Mouse (Mus musculus) gastrocnemius, adult 2 months (tissue): ENCODE measurements at regions not wholly inside any gene's neighbourhood (a gene's known extent, or its start where the extent isn't known, plus 50 kb on each side); places are given as distances from the start of the nearest gene placed in this dataset.
A peak's percentile ranks its signal among the peaks of the same experiment; 100 is the strongest.

ENCODE experiments used
- DNase-seq: peaks from one replicate; pipeline ENCODE4 v3.0.0; 2022
- H3K27ac ChIP-seq: fragments of 200-600 bp; 2 replicates; pipeline ENCODE4 v1.8.1; 2022; ENCODE audit warnings: mild to moderate bottlenecking
- H3K4me3 ChIP-seq: fragments of 200-600 bp; 2 replicates; pipeline ENCODE4 v1.8.1; 2022; ENCODE audit warnings: mild to moderate bottlenecking, moderate library complexity
- CTCF ChIP-seq: fragments of 200-600 bp; IDR thresholded peaks from 2 replicates; pipeline ENCODE4 v1.8.1; 2022; ENCODE audit warnings: antibody characterized with exemption, mild to moderate bottlenecking, moderate library complexity
- intact Hi-C: fragments of 180-260 bp; cut with DNase I; formaldehyde crosslinking; loops from one replicate; pipeline ENCODE4 v1.15.1; 2025

DNA sequence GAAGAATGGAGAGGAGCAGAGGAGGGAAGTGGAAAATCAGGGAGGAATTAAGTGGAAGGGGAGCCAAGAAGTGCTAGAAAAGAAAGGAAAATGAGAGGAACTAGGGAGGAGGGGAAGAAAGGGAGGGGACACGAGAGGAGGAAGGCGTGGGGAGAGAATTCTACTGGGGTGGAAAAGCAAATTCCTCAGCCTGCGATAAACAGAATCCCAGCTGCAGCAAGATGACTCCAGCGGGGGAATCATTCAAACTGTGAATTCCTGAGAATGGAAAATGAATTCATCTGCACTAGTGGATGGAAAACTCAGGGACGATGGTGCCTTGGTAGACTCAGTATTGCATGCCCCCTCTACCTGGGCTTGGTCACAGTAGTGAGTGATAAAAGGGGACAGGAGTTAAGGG is 322.6 kb downstream of the Bcor start:
- Histone ChIP-seq H3K27ac (peak overlapping the region; percentile 59), H3K4me3 (no peak overlapping the region; the same call in 1 of the 2 replicates)
- intact Hi-C loops: loop anchor here (10.0 kb wide), 2 partner anchors 167 to 237 kb away; no protein-coding TSS in a partner anchor
- DNase-seq: no peak
- TF ChIP-seq CTCF: no peak

DNA sequence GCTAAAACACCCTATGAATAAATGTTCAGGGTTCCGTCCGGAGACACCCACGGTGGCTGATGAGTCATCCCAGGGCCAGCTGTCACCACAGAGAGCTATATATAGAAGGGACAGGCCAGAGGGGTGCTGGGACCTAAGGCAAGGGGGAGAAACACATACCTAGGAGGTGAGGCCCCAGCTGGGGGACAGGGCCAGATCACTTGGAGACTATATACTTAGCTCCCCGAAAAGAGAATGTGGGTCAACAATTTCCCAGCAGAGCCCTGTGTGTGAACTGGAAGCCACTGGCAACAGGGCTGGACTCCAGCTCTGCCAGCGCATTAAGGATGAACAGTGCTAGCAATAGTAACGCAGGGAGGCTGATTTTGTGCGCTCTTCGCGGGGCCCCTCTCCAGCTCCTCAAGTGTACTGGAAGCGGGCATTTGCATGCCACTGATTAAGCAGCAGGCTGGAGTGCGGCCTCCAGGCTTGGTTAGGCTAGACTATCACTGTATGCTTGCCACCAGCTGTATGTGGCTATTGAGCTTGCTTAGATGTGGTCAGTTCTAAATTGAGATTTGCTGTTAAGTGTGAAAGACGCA is 320.4 kb downstream of the Bcor start:
- H3K4me3 ChIP-seq: no peak overlapping the region
- intact Hi-C loops: loop anchor here (10.0 kb wide), 2 partner anchors 165 to 235 kb away; no protein-coding TSS in a partner anchor
- peak; percentile 65 for DNase-seq
- no peak for TF ChIP-seq CTCF
- H3K27ac ChIP-seq: peak overlapping the region; percentile 85

DNA sequence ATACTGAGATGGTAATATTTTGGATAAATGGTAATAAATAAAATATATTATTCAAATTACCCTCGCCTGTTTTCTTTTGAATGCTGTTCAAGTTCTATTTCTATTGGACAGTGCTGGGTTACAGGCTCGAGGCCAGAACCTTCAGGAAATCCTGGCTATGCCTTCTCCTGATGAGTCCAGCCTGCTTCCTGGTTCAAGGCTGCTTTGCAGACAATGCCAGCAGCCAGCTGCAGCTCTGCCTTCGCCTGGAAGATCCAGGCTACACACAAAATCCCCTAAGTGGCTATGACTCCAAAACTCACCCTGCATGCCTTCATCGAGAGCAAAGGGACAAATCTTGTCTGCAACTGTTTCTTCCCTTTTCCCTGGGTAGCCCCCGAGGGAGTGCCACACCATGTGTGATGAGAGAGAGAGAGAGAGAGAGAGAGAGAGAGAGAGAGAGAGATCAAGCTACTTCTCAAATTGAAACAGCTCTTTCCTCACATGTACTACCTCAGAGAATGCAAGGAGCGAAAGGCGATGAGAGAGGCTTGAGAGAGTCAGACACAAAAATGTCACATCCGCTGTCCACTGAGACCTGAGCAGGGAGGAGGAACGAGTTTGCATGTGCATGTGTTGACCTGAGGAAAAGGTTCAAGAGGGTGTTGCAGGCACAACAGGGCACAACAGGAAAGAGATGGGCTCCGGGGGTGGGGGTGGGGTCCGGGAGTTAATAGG is 319.7 kb downstream of the Bcor start:
- H3K4me3 ChIP-seq: no peak overlapping the region
- TF ChIP-seq CTCF: no peak
- intact Hi-C loops: no loop called here
- peak overlapping the region; percentile 85 for H3K27ac ChIP-seq
- peak; percentile 72 for DNase-seq

DNA sequence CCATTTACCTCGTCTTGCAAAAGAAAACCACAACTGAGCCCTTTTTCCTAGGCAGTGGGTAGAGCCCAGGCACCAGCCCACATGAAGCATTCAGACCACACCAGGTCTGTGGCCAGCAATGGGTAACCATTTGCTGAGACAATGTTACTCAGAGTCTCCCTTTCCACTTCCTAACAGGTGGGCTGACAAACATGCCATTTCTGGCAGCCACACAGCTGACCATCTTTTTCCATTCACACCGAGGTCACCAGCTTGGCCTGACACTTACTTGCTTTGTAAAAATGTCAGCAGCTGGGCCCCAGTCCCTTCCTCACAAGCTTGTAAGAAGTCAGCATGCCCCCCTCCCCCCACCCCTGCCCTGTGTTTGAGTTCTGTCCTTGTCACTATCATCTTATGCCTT is 314.6 kb downstream of the Bcor start:
- Histone ChIP-seq H3K27ac (no peak overlapping the region), H3K4me3 (no peak overlapping the region)
- no peak for DNase-seq
- intact Hi-C loops: no loop called here
- TF ChIP-seq CTCF: no peak

DNA sequence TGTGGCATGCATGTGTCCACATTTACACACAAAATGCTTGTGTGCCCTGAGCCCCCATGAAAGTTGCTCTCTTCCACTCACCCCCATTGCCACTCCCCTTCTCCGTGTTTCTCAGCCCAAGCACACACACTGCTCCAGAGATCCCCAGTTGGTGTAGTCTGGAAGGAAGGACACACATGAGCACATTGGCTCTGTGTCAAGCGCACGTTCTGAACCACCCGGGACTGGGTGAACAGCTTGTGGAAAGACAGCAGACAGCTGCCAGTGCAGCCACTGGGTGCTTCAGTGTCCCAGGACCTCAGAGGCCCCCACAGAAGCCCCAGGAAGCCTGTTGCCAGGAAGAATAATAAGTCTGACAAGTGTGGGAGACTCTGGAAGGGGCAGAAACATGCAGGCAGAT is 304.2 kb downstream of the Bcor start:
- intact Hi-C loops: no loop called here

DNA sequence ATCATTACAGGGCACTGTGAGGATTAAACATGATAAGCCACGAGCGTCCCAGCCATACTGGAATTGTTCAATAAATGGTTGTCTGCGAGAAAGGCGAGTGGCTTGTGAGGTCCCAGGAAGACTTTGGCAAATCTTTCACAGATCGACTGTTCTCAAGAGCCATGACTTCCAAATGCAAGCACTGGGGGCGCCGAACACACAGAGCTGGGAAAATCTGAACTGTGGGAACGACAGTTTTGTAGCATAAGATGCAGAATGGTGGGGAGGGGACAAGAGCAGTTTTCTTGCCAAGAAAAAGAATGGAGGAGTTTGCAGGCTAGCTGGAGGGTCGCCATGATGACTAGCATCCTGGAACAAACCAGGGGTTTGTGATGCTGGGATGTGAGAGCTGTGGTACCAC is 300.8 kb downstream of the Bcor start:
- no peak for DNase-seq
- Histone ChIP-seq H3K4me3 (no peak overlapping the region), H3K27ac (no peak overlapping the region)
- peak; percentile 19; the same call in 1 of the 2 replicates for TF ChIP-seq CTCF
- intact Hi-C loops: no loop called here

More for the DNA sequence above, 304.2 kb downstream of the Bcor start:
- DNase-seq: no peak
- Histone ChIP-seq H3K4me3 (no peak overlapping the region), H3K27ac (no peak overlapping the region)
- TF ChIP-seq CTCF: no peak

DNA sequence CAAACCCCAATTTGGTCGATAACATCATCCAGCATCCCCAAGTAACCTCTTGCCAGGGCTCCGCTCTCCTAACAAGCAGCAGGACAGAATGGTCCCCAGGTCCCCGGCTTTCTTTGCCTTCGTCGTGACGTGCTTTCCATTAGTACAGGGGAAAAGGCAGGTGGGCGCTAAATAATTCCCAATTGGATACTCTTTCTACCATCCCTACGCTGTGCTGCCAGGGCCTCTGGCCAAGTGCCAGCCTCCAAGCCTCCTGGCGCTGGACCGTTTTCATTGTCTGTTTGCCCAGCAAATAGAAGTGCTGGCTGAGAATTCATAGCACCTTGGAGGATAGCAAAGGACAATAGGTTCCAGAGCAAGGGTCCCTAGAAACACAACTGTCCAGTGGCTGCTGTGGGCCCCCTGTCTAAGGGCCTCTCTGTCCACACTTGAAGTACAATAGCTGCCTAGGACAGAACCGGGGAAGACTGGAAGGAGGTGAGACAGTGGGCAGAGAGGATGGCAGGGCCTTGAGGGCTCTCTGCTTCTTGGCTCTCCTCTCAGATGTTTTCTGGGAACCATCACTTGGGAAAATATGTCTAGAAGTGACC is 298.9 kb downstream of the Bcor start:
- no peak overlapping the region for H3K27ac ChIP-seq
- DNase-seq: no peak
- no peak overlapping the region for H3K4me3 ChIP-seq
- intact Hi-C loops: no loop called here
- no peak for TF ChIP-seq CTCF

DNA sequence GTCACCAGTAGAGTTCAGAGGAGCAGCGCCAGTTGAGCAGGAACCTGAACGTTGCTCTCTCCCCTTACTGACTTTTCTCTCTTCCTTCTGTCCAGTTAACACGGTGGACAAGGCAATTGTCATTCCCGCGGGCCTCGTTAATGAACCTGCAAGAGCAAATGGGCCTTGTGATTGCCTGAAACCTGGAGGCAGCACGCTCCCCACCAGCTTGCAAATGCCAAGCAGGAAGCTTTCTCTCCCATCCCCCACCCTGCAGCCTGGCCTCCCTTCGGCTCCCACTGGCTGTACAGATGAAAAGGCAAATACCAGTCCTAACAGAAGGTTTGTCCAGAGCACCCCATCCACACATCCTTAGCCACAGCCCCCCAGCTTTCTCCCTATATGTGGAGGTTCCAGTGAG is 298.3 kb downstream of the Bcor start:
- Histone ChIP-seq H3K27ac (no peak overlapping the region), H3K4me3 (no peak overlapping the region)
- intact Hi-C loops: no loop called here
- TF ChIP-seq CTCF: no peak
- no peak for DNase-seq

DNA sequence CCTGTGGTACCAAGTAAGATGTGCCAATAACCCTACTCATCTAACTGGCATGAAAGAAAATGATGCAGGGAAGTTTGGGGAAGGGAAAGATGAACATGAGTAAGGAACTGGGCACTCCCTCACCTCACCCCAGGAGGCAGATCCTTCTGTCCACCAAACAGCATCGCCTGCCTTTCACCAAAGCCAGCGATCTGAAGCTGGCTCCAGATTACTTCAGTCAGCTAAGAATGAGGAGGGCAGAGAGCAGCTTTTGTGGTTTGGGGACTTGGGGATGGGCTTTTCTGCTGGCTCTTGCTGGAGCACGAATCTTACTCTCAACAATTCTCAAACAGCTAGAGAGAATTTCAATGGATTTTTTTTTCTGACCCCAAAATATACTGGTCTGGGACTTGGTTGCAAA is 297.0 kb downstream of the Bcor start:
- intact Hi-C loops: no loop called here
- H3K27ac ChIP-seq: no peak overlapping the region
- H3K4me3 ChIP-seq: no peak overlapping the region
- no peak for TF ChIP-seq CTCF
- DNase-seq: no peak

DNA sequence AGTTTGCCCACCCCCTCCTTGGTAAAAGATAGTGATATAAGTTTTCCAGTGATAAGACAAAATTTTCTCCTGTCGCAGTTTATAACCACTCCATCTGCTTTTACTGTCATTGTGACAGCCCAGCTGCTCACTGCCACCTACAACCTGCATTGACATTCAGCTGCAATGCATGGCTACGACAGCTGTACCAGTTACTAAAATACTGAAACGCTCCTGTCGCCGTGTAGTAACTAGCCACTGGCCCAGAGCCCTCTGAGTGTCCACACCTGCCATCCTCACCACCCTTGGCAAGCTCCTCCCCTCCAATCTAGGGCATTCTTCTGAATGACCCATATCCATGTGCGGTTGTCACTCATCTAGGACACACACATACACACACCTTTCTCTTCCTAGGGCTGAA is 286.2 kb downstream of the Bcor start:
- H3K4me3 ChIP-seq: no peak overlapping the region
- H3K27ac ChIP-seq: no peak overlapping the region
- intact Hi-C loops: no loop called here
- DNase-seq: peak; percentile 47
- no peak for TF ChIP-seq CTCF

DNA sequence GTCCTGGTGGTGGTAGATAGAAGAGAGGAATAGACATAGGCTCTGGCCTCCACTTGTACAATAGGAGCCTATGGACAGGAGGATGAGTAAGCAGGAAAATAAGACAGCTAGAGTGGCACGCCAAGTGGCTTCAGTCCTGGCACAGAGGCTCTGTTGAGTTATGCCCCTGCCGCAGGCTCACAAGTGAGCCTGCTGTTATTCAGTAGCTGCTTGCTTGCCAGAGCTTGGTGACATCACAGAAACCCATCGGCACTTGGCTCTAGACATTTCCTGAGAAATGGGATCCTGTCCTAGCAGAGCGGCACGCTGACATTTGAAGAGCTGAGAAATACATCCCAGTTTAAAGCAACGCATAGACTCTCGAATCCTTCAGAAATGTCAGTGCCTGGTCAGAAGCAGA is 283.5 kb downstream of the Bcor start:
- H3K27ac ChIP-seq: no peak overlapping the region
- intact Hi-C loops: no loop called here
- H3K4me3 ChIP-seq: no peak overlapping the region
- peak; percentile 32 for DNase-seq
- TF ChIP-seq CTCF: no peak

DNA sequence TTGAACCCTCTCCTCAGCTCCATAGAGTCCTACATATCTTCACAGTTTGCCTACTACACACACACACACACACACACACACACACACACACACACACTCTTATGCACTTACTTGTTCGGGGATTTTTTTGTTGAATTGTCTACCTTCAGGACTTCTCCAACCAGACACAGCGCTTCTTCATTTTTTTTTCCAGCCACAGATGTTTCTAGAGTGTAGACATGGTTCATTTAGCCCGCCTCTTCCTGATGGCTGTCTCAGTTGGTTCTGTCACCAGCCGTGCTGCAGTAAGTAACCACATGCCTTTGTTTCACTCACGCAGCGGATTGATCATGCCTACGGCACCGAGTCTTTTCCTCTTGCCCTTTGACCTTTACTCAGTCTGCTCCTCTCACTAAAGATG is 282.1 kb downstream of the Bcor start:
- DNase-seq: no peak
- intact Hi-C loops: no loop called here
- TF ChIP-seq CTCF: no peak
- Histone ChIP-seq H3K27ac (no peak overlapping the region), H3K4me3 (no peak overlapping the region)

DNA sequence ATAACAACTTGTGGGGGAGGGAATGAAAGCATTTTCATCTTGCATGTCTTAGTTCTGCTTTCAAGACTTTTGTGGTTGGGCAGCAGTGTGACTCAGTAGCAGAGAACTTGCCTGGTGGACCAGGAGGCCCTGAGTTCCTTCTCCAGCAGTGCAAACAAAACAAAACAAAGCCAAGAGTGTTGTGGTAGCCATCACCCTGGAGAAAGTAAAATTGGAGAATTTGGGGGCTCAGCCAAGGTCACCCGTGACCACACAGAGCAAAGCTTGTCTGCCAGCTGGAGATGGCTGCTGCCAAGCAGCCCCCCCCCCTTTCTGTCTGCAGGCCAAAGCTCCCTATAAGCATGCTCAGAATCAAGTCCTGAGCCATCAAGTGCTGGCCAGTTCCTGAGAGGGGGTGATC is 279.2 kb downstream of the Bcor start:
- no peak for TF ChIP-seq CTCF
- Histone ChIP-seq H3K4me3 (no peak overlapping the region), H3K27ac (no peak overlapping the region)
- intact Hi-C loops: no loop called here
- no peak for DNase-seq
